Mouse (Mus musculus) embryonic facial prominence, embryonic 10.5 days (tissue): ENCODE data around the gene Frem1. TPM values are rescaled to one million over a fixed set of nuclear protein-coding genes. Genes with fewer than 3 reads are reported as not detected.

Experiments used
- DNase-seq: peaks from one replicate; pipeline ENCODE4 v3.0.0-alpha.2; 2017; ENCODE audit warnings: low spot score
- H3K27ac ChIP-seq: fragments of 300-500 bp; sonication (generic); replicated peaks from 2 replicates; pipeline ENCODE4 v1.5.1; 2016; ENCODE audit warnings: mild to moderate bottlenecking
- H3K27me3 ChIP-seq: fragments of 300-500 bp; sonication (generic); replicated peaks from 2 replicates; pipeline ENCODE4 v1.6.1; 2016; ENCODE audit warnings: low read depth, mild to moderate bottlenecking; ENCODE audit not compliant: poor library complexity, severe bottlenecking
- H3K36me3 ChIP-seq: fragments of 300-500 bp; sonication (generic); replicated peaks from 2 replicates; pipeline ENCODE4 v1.6.1; 2016; ENCODE audit warnings: mild to moderate bottlenecking, moderate library complexity
- H3K4me1 ChIP-seq: fragments of 300-500 bp; sonication (generic); 2 replicates; pipeline ENCODE4 v1.6.1; 2016
- H3K4me3 ChIP-seq: fragments of 300-500 bp; sonication (generic); 2 replicates; pipeline ENCODE4 v1.5.1; 2016; ENCODE audit warnings: mild to moderate bottlenecking, moderate library complexity
- H3K9me3 ChIP-seq: fragments of 300-500 bp; sonication (generic); 2 replicates; pipeline ENCODE4 v1.6.1; 2016; ENCODE audit warnings: mild to moderate bottlenecking
- WGBS: fragments of 180-500 bp; shearing (Covaris S2); methylation state at CpG from one replicate; pipeline ENCODE4 v1.1.7; 2016; 5-methylcytosine and 5-hydroxymethylcytosine counted together
- polyA plus RNA-seq: library from polyadenylated mRNA; unstranded; fragments of >200 nt; fragmentation: Nextera tagmentation; extraction: Ambion mirVana; gene quantifications from 2 replicates; pipeline ENCODE4 v1.2.1, GENCODE M21; 2016

Gene Frem1
- polyA plus RNA-seq, 1 experiment from 2014 or later: 15.5 TPM

DNA sequence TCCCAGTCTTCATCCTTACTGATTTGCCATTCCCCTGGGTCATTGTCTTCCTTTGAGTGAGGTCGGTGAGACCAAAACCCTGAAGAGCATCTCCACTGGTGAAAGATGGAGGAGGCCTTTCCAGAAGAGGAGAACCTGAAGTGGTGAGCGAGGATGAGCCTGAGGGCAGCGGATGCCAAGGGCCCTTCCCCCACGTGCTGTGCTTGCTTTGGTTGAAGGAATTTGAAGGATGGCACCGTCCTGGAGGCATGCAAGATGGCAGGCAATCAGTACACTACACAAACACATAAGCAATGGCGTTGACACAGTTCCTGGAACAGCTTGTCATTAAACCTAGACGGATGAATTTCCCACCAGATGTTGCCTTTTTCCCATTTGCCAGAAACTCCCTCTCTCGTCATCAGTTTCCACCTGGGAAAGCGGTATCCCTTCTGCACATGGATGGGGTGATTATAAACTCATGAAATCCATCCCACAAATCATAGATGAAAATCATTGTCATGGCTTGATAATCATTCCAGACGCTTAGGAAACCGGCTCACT, 137.5 kb downstream of the Frem1 start:
- no peak overlapping the region for H3K27ac ChIP-seq

DNA sequence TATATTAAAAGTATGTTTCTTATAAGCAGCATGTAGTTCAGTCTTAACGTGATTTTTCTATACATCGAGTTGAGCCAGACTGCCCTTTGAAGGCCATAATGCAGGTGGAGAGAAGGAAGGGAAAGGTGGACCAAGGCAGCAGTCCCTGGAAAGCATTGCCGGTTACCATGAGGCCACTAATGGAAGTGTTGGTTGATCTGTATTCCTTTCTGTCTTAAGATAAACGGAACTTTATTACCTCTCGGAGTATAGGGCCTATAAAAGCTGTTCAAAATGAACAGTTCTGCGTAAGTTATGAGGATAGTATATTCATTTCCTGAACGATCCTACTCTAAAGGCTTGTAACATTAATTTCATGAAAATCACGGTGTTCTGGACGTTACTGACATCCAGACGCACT, 156.9 kb downstream of the Frem1 start:
- DNase-seq: no peak
- Histone ChIP-seq H3K4me1 (peaks cover 19% of the 10 kb centered on the region), H3K27ac (no peak overlapping the region), H3K4me3 (no peak overlapping the region), H3K27me3 (no peaks in the 10 kb centered on the region), H3K9me3 (no peaks in the 10 kb centered on the region), H3K36me3 (peaks cover 26% of the 10 kb centered on the region)
- 92% methylated on average over 10 of the region's 10 CpGs for WGBS

More for the DNA sequence above, 137.5 kb downstream of the Frem1 start:
- Histone ChIP-seq H3K27me3 (no peaks in the 10 kb centered on the region), H3K9me3 (no peaks in the 10 kb centered on the region), H3K36me3 (peaks cover 43% of the 10 kb centered on the region), H3K4me3 (no peak overlapping the region), H3K4me1 (peaks cover 9% of the 10 kb centered on the region; the same call in 1 of the 2 replicates)
- 85% methylated on average over 11 of the region's 11 CpGs for WGBS
- no peak for DNase-seq

DNA sequence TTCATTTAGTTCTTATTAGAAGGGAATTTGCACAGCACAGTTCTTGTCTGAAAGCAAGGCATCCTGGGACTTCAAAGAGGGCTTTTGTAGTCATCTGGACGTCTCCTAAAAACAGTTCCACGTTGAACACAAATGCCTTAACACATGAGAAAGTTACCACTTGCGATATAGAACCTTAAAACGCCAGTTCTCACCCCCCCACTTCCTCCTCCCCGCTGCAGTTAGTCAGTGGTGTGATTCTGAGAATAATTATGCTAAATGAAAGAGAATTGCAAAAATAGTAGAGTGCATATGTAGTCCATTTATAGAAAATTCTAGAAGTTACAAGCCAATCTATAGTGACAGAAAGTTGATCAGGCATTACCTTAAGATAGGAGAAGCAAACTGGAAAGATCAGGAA, 159.9 kb downstream of the Frem1 start:
- Histone ChIP-seq H3K4me1 (peaks cover 23% of the 10 kb centered on the region), H3K27ac (no peak overlapping the region), H3K27me3 (no peaks in the 10 kb centered on the region), H3K36me3 (peaks cover 9% of the 10 kb centered on the region; the same call in 1 of the 2 replicates), H3K9me3 (no peaks in the 10 kb centered on the region), H3K4me3 (no peak overlapping the region)
- no peak for DNase-seq
- WGBS: 82% methylated on average over 5 of the region's 5 CpGs

DNA sequence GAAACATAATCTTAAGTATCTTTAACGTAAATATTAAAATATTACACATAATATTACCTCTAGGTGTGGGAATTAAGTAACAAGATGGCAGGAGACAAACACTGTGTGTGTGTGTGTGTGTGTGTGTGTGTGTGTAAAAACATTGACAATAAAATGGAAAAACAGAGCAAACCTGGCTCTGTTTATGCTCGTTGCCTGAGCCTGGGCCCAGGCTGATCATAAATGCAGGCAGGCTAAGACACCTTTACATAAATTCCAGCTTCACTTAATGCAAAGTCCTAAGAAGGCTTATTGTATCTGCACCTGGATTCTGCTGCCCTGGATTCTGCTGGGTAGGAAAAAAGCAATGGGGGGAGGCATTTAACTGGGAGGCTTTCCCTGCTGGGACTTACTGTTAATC, 160.6 kb downstream of the Frem1 start:
- H3K27me3 ChIP-seq: no peaks in the 10 kb centered on the region
- 77% methylated on average over 2 of the region's 2 CpGs for WGBS
- H3K27ac ChIP-seq: peak overlapping the region; percentile 73; the same call in 1 of the 2 replicates
- H3K4me1 ChIP-seq: peaks cover 23% of the 10 kb centered on the region
- H3K36me3 ChIP-seq: peaks cover 2% of the 10 kb centered on the region; the same call in 1 of the 2 replicates
- no peak overlapping the region for H3K4me3 ChIP-seq
- H3K9me3 ChIP-seq: no peaks in the 10 kb centered on the region
- DNase-seq: no peak

DNA sequence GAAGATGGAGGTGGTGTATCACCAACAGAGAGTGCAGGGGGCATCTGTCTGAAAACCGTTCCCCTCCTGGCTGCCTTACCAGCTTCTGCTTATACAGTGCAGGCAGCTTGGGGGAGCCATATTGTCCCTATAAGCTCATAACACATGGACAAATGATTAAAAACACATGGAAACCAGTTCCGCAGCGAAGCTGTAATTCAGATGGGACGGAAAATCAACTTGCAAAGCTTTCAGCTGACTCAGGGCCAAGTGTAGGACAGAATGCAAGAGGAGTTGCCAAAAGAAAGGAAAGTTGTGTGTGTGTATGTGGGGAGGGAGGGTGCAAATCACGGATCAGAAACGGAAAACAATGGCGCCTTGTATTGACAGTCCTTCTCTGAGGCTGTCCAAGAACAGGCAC, 161.1 kb downstream of the Frem1 start:
- Histone ChIP-seq H3K4me1 (peaks cover 23% of the 10 kb centered on the region), H3K27me3 (no peaks in the 10 kb centered on the region), H3K36me3 (no peaks in the 10 kb centered on the region), H3K9me3 (no peaks in the 10 kb centered on the region), H3K27ac (peak overlapping the region; percentile 73), H3K4me3 (no peak overlapping the region)
- WGBS: 49% methylated on average over 7 of the region's 7 CpGs
- DNase-seq: peak; percentile 59

DNA sequence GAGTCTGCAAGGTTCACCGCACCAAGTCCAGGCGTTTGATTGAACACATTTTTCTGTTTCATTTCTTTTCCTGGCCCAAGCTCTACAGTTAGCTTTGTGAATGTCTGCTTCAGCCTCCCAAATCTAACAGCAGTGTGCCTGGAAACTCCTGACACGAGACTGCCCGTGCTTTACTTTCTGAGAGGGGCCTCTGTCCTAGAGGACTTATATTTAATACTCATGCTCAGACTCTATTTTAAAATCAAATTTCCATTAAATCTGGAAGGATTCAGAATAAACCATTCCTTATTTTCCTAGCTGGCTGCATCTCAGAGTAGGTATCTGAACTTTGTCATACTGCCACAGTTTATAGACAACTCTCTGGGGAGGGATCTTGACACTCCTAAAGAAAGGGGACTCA, 161.6 kb downstream of the Frem1 start:
- peak overlapping the region; percentile 73 for H3K27ac ChIP-seq

DNA sequence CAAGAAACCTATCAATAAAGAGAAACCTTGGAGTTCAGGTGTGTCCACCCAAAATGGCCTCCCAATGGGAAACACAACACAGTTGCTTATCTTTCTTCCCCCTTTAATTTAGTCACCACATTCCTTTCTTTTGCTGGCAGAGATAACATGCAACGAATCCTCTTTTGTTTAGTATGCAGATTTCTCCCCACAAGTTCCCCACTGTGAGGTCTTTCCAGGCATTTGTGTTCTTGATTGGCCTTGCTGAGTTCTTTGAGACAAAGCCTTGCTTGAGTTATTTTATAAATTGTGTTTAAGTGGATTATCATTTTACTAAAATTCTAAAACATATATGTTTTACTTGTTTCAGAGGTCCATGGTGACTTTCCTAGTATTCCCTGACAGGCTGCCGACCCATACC, 166.0 kb downstream of the Frem1 start:
- H3K4me1 ChIP-seq: peaks cover 21% of the 10 kb centered on the region
- 0 out of 2 replicates have a peak, but pooled peaks cover 5% of the 10 kb centered on the region for H3K27me3 ChIP-seq
- no peaks in the 10 kb centered on the region for H3K36me3 ChIP-seq
- H3K4me3 ChIP-seq: no peak overlapping the region
- H3K27ac ChIP-seq: no peak overlapping the region
- H3K9me3 ChIP-seq: no peaks in the 10 kb centered on the region
- DNase-seq: no peak
- WGBS: 68% methylated on average over 2 of the region's 2 CpGs

More for the DNA sequence above, 161.6 kb downstream of the Frem1 start:
- Histone ChIP-seq H3K4me1 (peaks cover 23% of the 10 kb centered on the region), H3K9me3 (no peaks in the 10 kb centered on the region), H3K27me3 (no peaks in the 10 kb centered on the region), H3K4me3 (no peak overlapping the region), H3K36me3 (no peaks in the 10 kb centered on the region)
- DNase-seq: no peak
- WGBS: 75% methylated on average over 4 of the region's 4 CpGs

DNA sequence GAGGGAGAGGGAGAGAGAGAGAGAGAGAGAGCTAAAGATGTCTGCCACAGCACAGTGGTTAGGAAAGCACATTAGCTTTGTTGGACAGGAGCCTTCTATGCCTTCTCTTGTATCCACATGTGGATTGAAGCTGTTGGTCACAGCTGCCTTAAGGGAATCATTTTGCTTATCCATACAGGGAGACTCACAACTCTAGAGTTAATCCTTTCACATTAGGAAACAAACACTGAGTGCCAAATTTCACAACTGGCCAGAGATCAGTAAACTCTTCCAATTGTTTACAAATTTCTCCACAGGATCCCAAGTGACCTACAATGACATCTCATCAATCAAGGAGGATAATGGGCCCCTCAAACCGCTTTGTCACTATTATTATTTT, 166.6 kb downstream of the Frem1 start:
- peaks cover 15% of the 10 kb centered on the region for H3K4me1 ChIP-seq
- no peaks in the 10 kb centered on the region for H3K36me3 ChIP-seq
- H3K4me3 ChIP-seq: no peak overlapping the region
- 50% methylated on average over 1 of the region's 1 CpGs for WGBS
- H3K27me3 ChIP-seq: 0 out of 2 replicates have a peak, but pooled peaks cover 5% of the 10 kb centered on the region
- no peak overlapping the region for H3K27ac ChIP-seq
- DNase-seq: no peak
- H3K9me3 ChIP-seq: no peaks in the 10 kb centered on the region

DNA sequence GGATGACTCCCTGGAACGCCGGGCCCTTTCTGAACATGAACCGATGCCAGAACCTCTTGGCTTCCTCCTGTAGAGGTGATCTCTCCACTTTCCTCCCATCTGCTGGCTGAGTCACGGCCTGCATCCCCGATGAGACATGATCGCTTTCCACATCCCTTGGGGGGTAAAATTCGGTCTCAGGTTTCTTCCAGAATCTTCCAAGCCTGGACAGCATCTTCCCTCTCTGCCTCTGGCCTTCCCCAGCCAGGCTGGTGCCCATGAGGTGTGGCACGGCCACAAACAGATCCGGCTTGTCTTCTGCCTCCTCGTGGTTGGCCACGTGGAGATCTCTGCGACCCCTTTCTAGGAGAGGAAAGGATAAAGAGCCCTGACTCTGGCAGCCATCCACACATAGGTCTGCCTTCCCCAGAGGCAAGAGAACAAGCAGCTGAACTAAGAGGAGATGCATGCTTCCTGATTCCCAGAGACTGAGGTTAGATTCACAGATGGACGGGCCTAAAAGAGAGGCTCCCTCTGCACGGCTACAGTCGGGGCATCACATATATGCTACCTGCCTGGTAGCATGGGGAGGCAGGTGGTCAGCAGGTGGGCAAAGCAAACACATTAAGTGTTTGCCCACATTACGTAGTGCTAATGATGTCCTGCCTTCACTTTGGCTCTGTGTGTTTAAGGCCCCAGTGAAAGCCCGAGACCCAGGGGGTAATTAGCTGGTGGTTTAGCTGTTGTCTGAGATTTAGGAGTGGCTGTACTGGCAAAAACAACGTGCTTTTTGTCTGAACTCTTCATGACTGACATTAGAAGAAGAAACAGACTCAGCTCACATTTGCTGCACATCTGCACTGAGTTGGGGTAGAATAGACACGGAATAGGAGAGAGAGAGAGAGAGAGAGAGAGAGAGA, 167.3 kb downstream of the Frem1 start, which contains the start of gene Cer1:
Cer1 (minus strand) TSS at position 513 of the 899 bp plus-strand sequence.
- Histone ChIP-seq H3K4me1 (peaks cover 9% of the 10 kb centered on the region), H3K9me3 (no peaks in the 10 kb centered on the region), H3K4me3 (no peak within 1 kb of the TSS), H3K27me3 (0 out of 2 replicates have a peak, but pooled peaks cover 5% of the 10 kb centered on the region), H3K27ac (no peak within 1 kb of the TSS), H3K36me3 (no peaks in the 10 kb centered on the region)
- peak; percentile 13 for DNase-seq
- WGBS: 53% methylated on average over 19 of the region's 19 CpGs

DNA sequence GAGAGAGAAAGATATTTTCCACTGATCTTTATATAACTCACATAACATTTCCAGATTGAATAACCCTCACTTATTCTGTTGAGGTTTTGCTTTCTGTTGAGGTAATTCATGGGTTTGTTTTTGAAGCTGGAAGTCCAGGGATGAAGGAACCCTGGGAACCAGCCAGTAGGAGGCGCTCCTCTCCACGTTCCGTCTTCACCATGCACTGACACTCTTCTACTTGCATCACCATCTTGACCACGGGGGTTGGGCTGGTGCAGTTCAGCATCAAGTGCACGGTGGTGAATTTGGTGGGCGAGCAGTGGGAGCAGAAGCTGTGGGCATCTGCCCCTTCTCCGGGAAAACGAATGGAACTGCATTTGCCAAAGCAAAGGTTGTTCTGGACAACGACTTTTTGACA, 169.6 kb downstream of the Frem1 start:
- WGBS: 84% methylated on average over 9 of the region's 9 CpGs
- H3K9me3 ChIP-seq: no peaks in the 10 kb centered on the region
- peaks cover 8% of the 10 kb centered on the region for H3K4me1 ChIP-seq
- H3K27me3 ChIP-seq: 0 out of 2 replicates have a peak, but pooled peaks cover 5% of the 10 kb centered on the region
- H3K36me3 ChIP-seq: no peaks in the 10 kb centered on the region
- H3K27ac ChIP-seq: no peak overlapping the region
- no peak overlapping the region for H3K4me3 ChIP-seq
- peak; percentile 19 for DNase-seq

DNA sequence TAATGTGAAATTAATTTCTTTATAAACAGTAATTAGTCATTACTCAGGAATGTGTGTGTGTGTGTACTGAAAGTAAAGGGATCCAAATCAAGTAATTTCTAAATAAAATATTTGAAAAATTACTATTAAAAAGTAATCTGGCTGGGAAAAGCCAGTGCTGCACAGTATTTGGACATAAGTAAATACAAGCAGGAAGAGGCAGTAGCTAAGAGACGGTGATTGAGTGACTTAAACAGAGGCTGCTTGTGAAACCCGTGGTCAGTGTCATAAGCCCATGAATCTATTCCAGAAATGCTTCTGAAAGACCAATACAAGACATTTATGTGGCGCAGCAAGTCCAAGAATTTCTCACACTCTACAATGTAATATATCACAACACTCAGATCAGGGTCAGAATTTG, 170.8 kb downstream of the Frem1 start:
- Histone ChIP-seq H3K4me3 (no peak overlapping the region), H3K9me3 (no peaks in the 10 kb centered on the region), H3K4me1 (peaks cover 8% of the 10 kb centered on the region), H3K36me3 (no peaks in the 10 kb centered on the region), H3K27ac (no peak overlapping the region), H3K27me3 (0 out of 2 replicates have a peak, but pooled peaks cover 5% of the 10 kb centered on the region)
- no peak for DNase-seq
- WGBS: 83% methylated on average over 3 of the region's 3 CpGs

DNA sequence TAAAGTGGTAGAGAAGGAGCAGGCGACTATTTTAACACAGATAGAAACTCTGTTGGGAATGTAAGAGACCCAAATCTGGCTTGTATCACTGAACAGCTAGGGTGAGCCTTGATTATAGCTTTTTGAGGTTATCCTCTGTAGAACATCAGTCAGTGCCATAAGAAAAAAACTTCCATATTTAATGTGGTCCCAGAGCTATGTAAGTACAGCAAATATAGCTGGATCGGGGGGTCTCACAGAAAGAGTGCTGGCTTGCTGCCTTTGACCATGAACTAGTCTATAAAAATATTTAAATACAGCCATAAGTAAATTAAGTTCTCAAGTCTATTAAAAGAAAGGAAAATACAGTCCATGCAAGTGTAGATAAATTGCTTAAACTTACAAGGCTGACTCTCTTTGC, 171.9 kb downstream of the Frem1 start:
- 86% methylated on average over 2 of the region's 2 CpGs for WGBS
- H3K27me3 ChIP-seq: 0 out of 2 replicates have a peak, but pooled peaks cover 5% of the 10 kb centered on the region
- H3K4me1 ChIP-seq: peaks cover 8% of the 10 kb centered on the region

More for the DNA sequence above, 171.9 kb downstream of the Frem1 start:
- no peak overlapping the region for H3K27ac ChIP-seq
- H3K9me3 ChIP-seq: no peaks in the 10 kb centered on the region
- no peak overlapping the region for H3K4me3 ChIP-seq
- no peaks in the 10 kb centered on the region for H3K36me3 ChIP-seq
- DNase-seq: no peak
